Mouse (Mus musculus) spleen, postnatal 36 days (tissue): ENCODE data around the gene Masp2.

Source experiments
- DNase-seq, 2 experiments: peaks; one replicate each; pipeline ENCODE4 v3.0.0; 2022; ENCODE audit warnings: low spot score in 2 of 2, mixed read lengths in 1 of 2

Masp2 gene

DNA sequence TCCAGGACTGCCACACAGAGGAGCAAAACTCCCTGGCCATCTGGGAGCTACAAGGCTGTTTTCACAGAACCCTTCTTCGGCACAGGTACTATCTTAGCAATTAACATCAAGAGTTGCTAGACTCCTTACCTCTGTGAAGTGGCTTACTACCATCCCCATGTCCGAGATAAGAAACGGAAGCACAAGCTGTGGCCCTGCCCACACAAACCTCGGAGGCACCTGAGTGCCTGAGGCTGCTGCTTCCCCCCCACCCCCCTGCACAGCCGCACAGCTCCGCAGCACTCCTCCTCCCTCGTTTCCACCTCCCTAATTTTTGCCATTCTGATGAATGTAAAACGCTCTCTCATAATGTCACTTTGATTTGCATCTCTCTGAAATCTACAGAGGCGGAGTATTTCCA lies 35.9 kb downstream of the Masp2 start:
- no peak for DNase-seq

GRCm38 (mm10) chr4:148639455-148639854 lies 37.1 kb downstream of the Masp2 start:
- no peak for DNase-seq

DNA sequence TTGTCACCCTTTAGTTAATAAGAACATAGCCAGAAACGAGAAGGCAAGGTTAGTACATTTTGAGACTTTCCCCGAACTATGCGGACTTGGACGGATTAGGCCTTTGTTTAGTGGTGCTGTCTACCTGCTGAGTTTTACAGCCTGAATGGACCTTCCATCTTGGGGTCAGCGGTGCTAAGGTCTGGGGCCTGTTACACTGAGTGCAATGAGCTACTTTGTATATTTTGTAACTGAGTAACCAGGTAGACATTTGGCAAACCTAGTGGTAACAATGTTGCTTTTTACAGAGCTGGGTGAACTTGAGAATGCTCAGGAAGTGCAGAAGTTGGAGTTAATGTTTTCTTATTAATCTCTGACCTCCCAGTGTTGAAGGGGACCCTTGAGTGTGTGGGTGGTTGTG lies 38.8 kb downstream of the Masp2 start:
- no peak for DNase-seq

DNA sequence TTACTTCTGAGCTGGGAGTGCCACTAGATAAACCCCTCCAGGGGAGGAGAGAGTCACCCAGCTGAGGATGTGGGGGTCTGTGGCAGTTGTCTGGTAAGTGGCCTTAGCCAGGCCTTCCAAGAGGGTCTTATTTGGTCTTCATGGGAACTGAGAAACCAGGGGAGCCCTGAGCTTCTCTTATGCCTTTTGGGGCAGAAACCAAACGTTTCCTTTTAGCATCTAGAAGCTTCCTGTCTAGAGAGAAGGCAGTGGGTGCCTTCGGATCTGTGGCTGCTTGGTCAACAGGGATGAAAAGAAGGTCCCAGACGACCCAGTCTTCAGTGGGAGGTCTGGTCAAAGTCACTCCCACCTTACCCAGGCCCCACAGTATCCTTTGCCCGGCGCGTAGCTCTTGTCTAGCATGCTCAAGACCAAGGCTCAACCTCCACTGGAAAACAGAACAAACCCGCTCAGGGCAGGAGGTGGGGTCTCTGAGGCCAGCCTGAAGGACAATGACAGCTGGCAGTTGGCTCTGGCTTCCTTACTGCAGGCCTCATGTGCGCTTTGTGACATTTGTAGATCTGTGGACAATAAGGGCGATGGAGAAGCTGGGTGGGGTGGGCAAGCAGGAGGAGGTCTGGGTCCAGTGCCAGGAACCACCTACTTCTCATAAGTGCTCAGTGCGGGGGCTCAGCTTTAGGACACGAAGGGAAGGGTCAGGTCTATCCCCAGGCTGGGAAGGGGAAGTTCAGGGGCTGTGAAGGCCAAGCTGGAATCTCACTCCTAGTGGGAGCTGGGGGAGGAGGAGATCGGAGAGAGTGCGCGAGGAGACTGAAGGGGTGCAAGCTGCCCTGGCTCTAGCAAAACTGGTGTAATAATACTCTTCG lies 41.2 kb downstream of the Masp2 start, which contains the start of gene Gm572:
Gene Gm572, plus strand, starts transcription at position 27 of the 866 bp plus-strand sequence.
- DNase-seq, result no peak

- peak; percentile 36 to 54 for DNase-seq
Observed at GRCm38 (mm10) chr4:148644157-148644511, 41.8 kb downstream of the Masp2 start.

GRCm38 (mm10) chr4:148644926-148645325 lies 42.6 kb downstream of the Masp2 start:
- DNase-seq, result no peak

DNA sequence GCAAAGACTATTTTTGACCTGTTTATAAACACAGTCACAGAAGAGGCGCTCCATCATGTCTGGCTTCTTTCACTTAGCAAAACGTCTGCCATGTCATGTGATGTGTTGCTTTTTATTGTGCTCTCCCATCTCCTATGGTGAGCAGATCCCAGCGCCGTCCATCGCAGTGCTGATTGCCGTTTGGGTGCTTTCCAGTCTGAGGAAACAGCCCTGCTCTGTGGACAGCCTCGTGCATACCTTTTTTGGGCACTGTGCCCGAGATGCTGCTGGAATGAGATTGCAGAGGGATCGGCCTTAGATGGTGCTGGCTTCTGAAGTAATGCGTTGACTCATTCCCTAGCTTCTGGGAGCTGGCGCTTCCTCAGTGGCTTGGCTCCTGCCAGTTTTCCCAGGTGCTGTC lies 44.3 kb downstream of the Masp2 start:
- DNase-seq, result no peak

DNA sequence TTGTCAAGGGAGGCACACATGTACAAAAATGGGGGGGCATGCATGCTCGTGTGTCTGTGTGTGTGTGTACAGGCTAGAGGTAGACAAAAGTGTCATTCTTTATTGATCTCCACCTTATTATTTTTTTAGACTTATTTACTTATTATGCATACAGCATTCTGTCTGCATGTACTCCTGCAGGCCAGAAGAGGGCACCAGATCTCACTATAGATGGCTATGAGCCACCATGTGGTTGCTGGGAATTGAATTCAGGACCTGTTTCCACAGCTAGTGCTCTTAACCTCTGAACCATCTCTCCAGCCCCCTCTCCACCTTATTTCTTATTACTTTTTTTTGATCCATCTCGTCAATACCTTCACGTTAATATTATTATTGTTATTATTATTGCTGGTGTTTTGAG lies 47.0 kb downstream of the Masp2 start:
- DNase-seq, result no peak

- DNase-seq, result no peak
Observed at GRCm38 (mm10) chr4:148651045-148651444, 48.7 kb downstream of the Masp2 start.

- DNase-seq, result peak in 1 of 2 experiments; percentile 38
Observed at GRCm38 (mm10) chr4:148654701-148655398, 52.5 kb downstream of the Masp2 start.

DNA sequence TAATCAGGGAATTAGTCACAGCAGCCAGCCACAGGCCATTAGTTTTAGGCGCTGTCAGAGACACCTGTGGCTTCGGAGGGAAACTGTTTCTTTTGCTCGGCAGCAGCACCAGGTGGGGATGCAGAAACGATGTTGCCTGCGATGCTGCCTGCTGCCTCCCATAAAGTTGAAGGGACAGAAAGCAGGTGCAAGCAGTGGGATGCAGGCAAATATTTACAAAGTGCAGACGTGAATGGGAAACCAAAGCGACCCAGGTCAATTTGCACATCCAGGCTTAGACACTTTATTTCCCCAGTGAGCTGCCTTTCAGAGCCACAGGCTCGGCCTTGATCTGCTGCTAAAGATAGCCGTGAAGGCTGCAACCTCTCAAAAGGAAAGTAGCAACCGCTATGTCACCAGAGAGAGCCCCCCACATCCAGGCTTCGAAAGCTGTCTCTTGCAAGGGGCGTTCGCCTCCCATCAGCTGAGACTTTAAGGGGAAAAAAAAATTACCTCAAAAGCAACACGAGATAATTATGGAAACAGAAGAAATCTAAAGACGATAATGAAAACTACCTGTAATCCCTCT lies 54.4 kb downstream of the Masp2 start:
- DNase-seq, result no peak

- no peak for DNase-seq
Observed at GRCm38 (mm10) chr4:148657776-148658175, 55.4 kb downstream of the Masp2 start.

- no peak for DNase-seq
Observed at GRCm38 (mm10) chr4:148660174-148660573, 57.8 kb downstream of the Masp2 start.

DNA sequence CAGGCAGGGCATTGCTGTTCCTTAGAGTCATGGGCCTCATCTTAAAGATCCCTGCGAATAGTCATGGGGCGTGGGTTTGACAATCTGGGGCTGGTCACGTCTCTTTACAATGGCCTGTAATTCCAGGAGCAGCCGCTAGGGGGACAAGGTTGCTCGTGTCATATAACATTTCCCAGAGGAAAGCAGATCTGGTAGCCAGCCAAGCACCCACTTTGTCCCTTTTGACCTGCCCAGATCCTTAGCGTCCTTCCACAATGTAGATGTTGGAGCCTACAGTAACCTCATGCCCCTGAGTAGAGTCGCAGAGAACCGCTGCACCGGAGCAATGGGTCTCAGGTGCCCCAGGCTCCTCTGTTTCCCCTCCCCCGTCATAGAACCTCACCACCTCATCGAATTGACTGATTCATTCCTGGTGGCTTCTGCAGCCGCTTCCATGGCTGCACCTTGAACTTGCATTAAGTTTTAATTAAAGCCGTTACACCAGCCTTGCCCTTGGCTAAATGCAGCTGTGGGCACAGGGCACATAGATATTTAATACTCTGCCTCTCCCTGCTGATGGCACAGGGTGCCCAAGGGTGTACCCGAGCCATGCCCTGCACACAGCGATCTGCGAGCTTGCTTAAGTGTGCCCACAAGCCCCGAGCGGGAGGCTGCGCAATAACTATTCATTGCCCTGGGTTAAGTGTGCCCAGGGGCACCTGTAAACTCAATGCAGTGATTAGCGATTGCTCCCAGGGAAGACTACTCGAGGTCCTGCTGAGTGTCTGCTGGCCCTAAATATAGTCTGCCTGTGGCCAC lies 60.0 kb downstream of the Masp2 start:
- peak in 1 of 2 experiments; percentile 45 for DNase-seq

DNA sequence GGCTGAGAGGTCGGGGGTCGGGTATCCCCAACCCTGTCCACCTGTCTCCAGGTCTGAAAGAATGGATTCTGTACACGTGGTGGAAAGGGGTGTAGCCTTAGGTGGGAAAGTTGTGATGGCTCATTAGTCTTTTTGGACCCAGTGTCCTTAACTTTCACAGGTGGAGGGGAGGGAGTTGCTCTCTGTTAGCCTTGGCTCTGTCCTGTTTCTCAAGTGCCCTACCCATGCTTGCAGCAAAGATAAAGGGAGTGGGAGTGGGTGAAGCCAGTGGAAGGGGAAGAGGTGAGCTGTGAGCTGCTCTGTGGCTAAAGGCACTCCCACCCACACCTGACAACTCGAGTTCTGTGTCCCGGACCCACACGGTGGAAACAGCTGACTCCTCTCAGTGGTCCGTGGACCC lies 61.0 kb downstream of the Masp2 start:
- no peak for DNase-seq

DNA sequence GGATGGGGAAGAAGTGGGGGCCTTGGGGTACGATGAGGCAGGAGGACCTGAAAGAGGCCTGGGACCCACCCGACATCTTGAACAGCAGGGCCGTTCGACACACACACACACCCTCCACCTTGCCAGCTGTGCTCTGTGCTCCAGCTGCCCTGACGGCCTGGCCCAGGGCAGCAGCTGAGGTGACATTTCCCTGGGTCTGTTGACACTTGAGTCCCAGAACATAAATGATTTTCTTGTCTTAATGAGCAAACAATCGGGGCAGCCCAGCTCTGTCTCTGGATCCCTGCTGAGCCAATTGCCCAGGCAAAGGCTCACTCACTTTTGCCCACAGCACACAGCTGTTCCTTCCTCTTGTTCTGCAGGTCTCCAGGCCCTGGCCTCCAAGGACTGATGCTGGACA lies 61.7 kb downstream of the Masp2 start:
- DNase-seq, result no peak
